Mouse (Mus musculus) forebrain, embryonic 13.5 days (tissue): ENCODE results near the gene Serpini2. TPM values are rescaled to one million over a fixed set of nuclear protein-coding genes. Genes with fewer than 3 reads are reported as not detected.
"Not testable (repeated sequence)": the region's sequence is repeated elsewhere in the genome, so short reads cannot be mapped to it uniquely, and the experiment has no call there.

ENCODE experiments used
- ATAC-seq: fragments of 200-750 bp; cut with Nextera tagmentation; 2 replicates; pipeline ENCODE4 v1.8.0; 2017
- H3K27ac ChIP-seq: fragments of 300-500 bp; sonication (generic); 2 replicates; pipeline ENCODE4 v1.5.1; 2015; ENCODE audit warnings: inconsistent platforms, mild to moderate bottlenecking, moderate library complexity
- H3K27me3 ChIP-seq: fragments of 300-500 bp; sonication (generic); 2 replicates; pipeline ENCODE4 v1.6.1; 2015; ENCODE audit warnings: mild to moderate bottlenecking, inconsistent platforms
- H3K36me3 ChIP-seq: fragments of 300-500 bp; sonication (generic); 2 replicates; pipeline ENCODE4 v1.6.1; 2015; ENCODE audit warnings: mild to moderate bottlenecking, inconsistent platforms; ENCODE audit not compliant: poor library complexity, severe bottlenecking
- H3K4me1 ChIP-seq: fragments of 300-500 bp; sonication (generic); 2 replicates; pipeline ENCODE4 v1.6.1; 2015; ENCODE audit warnings: inconsistent platforms
- H3K4me2 ChIP-seq: fragments of 300-500 bp; sonication (generic); 2 replicates; pipeline ENCODE4 v1.6.1; 2015; ENCODE audit warnings: inconsistent platforms, mild to moderate bottlenecking, moderate library complexity
- H3K4me3 ChIP-seq: fragments of 300-500 bp; sonication (generic); 2 replicates; pipeline ENCODE4 v1.5.1; 2015; ENCODE audit warnings: mild to moderate bottlenecking, inconsistent platforms
- H3K9ac ChIP-seq: fragments of 300-500 bp; sonication (generic); 2 replicates; pipeline ENCODE4 v1.6.1; 2015; ENCODE audit warnings: mild to moderate bottlenecking, inconsistent platforms
- H3K9me3 ChIP-seq: fragments of 300-500 bp; sonication (generic); replicated peaks from 2 replicates; pipeline ENCODE4 v1.6.1; 2016; ENCODE audit warnings: inconsistent platforms
- WGBS: fragments of 180-500 bp; shearing (Covaris S2); methylation state at CpG from one replicate; pipeline ENCODE4 v1.1.7; 2015; 5-methylcytosine and 5-hydroxymethylcytosine counted together
- polyA plus RNA-seq: library from polyadenylated mRNA; unstranded; fragments of >200 nt; fragmentation: Nextera tagmentation; extraction: Ambion mirVana; gene quantifications from 2 replicates; pipeline ENCODE4 v1.2.1, GENCODE M21; 2015

Gene Serpini2
- not detected in 2 replicates for polyA plus RNA-seq

- H3K36me3 ChIP-seq: no peaks in the 10 kb centered on the region
- ATAC-seq: no peak
- H3K9me3 ChIP-seq: no peaks in the 10 kb centered on the region
- H3K27ac ChIP-seq: no peak within 1 kb of the TSS
- 86% methylated on average over 2 of the region's 2 CpGs for WGBS
- H3K4me1 ChIP-seq: no peaks in the 10 kb centered on the region
- no peak within 1 kb of the TSS for H3K9ac ChIP-seq
- H3K4me3 ChIP-seq: no peak within 1 kb of the TSS
- no peaks in the 10 kb centered on the region for H3K27me3 ChIP-seq
- H3K4me2 ChIP-seq: no peak within 1 kb of the TSS
Measured at GRCm38 (mm10) chr3:75269978-75270377, at the start of gene Serpini2. Gene Serpini2 (minus strand): TSS chr3:75270078.

GRCm38 (mm10) chr3:75308861-75309260, 39.0 kb upstream of the Serpini2 start:
- Histone ChIP-seq H3K9ac (no peak overlapping the region), H3K4me1 (no peaks in the 10 kb centered on the region), H3K27ac (no peak overlapping the region), H3K4me2 (no peak overlapping the region), H3K9me3 (no peaks in the 10 kb centered on the region), H3K4me3 (no peak overlapping the region), H3K27me3 (no peaks in the 10 kb centered on the region), H3K36me3 (no peaks in the 10 kb centered on the region)
- no peak for ATAC-seq
- WGBS: 80% methylated on average over 4 of the region's 4 CpGs

GRCm38 (mm10) chr3:75308228-75308627, 38.4 kb upstream of the Serpini2 start:
- no peak overlapping the region for H3K4me2 ChIP-seq
- no peak overlapping the region for H3K9ac ChIP-seq
- no peak overlapping the region for H3K27ac ChIP-seq
- 85% methylated on average over 3 of the region's 3 CpGs for WGBS
- H3K9me3 ChIP-seq: no peaks in the 10 kb centered on the region
- H3K27me3 ChIP-seq: no peaks in the 10 kb centered on the region
- no peaks in the 10 kb centered on the region for H3K36me3 ChIP-seq
- H3K4me3 ChIP-seq: no peak overlapping the region
- H3K4me1 ChIP-seq: no peaks in the 10 kb centered on the region
- no peak for ATAC-seq

- no peaks in the 10 kb centered on the region for H3K4me1 ChIP-seq
- no peak overlapping the region for H3K9ac ChIP-seq
- no peaks in the 10 kb centered on the region for H3K27me3 ChIP-seq
- 89% methylated on average over 3 of the region's 3 CpGs for WGBS
- no peak overlapping the region for H3K4me2 ChIP-seq
- no peaks in the 10 kb centered on the region for H3K36me3 ChIP-seq
- H3K9me3 ChIP-seq: no peaks in the 10 kb centered on the region
- no peak overlapping the region for H3K27ac ChIP-seq
- ATAC-seq: no peak
- H3K4me3 ChIP-seq: no peak overlapping the region
Measured at GRCm38 (mm10) chr3:75305584-75305983, 35.7 kb upstream of the Serpini2 start.

- H3K4me1 ChIP-seq: no peaks in the 10 kb centered on the region
- no peak overlapping the region for H3K9ac ChIP-seq
- ATAC-seq: no peak
- H3K4me3 ChIP-seq: no peak overlapping the region
- H3K27me3 ChIP-seq: no peaks in the 10 kb centered on the region
- no peaks in the 10 kb centered on the region for H3K36me3 ChIP-seq
- no peak overlapping the region for H3K4me2 ChIP-seq
- 91% methylated on average over 5 of the region's 5 CpGs for WGBS
- no peaks in the 10 kb centered on the region for H3K9me3 ChIP-seq
- H3K27ac ChIP-seq: no peak overlapping the region
Measured at GRCm38 (mm10) chr3:75304621-75305020, 34.7 kb upstream of the Serpini2 start.

- no peak overlapping the region for H3K27ac ChIP-seq
- H3K9ac ChIP-seq: no peak overlapping the region
- H3K9me3 ChIP-seq: no peaks in the 10 kb centered on the region
- H3K4me2 ChIP-seq: no peak overlapping the region
- WGBS: 97% methylated on average over 2 of the region's 2 CpGs
- no peaks in the 10 kb centered on the region for H3K27me3 ChIP-seq
- H3K4me1 ChIP-seq: peaks cover 6% of the 10 kb centered on the region; the same call in 1 of the 2 replicates
- no peak overlapping the region for H3K4me3 ChIP-seq
- ATAC-seq: no peak
- H3K36me3 ChIP-seq: no peaks in the 10 kb centered on the region
Measured at GRCm38 (mm10) chr3:75301072-75301471, 31.2 kb upstream of the Serpini2 start.

- H3K4me3 ChIP-seq, H3K9me3 ChIP-seq, ATAC-seq, H3K4me1 ChIP-seq, H3K9ac ChIP-seq, H3K27me3 ChIP-seq, H3K36me3 ChIP-seq, H3K4me2 ChIP-seq, H3K27ac ChIP-seq: not testable (repeated sequence)
- 100% methylated on average over 1 of the region's 1 CpGs for WGBS
Measured at GRCm38 (mm10) chr3:75299464-75299863, 29.6 kb upstream of the Serpini2 start.

- Histone ChIP-seq H3K27ac (no peak overlapping the region), H3K9ac (no peak overlapping the region)
Measured at GRCm38 (mm10) chr3:75297758-75298111, 27.9 kb upstream of the Serpini2 start.

GRCm38 (mm10) chr3:75297026-75297757, 27.3 kb upstream of the Serpini2 start:
- Histone ChIP-seq H3K27ac (no peak overlapping the region), H3K4me1 (peaks cover 6% of the 10 kb centered on the region; the same call in 1 of the 2 replicates), H3K4me2 (no peak overlapping the region), H3K9ac (no peak overlapping the region), H3K9me3 (no peaks in the 10 kb centered on the region), H3K36me3 (no peaks in the 10 kb centered on the region), H3K27me3 (no peaks in the 10 kb centered on the region), H3K4me3 (no peak overlapping the region)
- 45% methylated on average over 2 of the region's 2 CpGs for WGBS
- ATAC-seq: peak; percentile 61; the same call in 1 of the 2 replicates

More at GRCm38 (mm10) chr3:75297758-75298111, 27.9 kb upstream of the Serpini2 start:
- 0 out of 2 replicates have a peak, but pooled peaks have one; percentile 10 for ATAC-seq
- 54% methylated on average over 3 of the region's 3 CpGs for WGBS
- peaks cover 6% of the 10 kb centered on the region; the same call in 1 of the 2 replicates for H3K4me1 ChIP-seq
- no peak overlapping the region for H3K4me2 ChIP-seq
- no peaks in the 10 kb centered on the region for H3K9me3 ChIP-seq
- no peaks in the 10 kb centered on the region for H3K27me3 ChIP-seq
- no peak overlapping the region for H3K4me3 ChIP-seq
- H3K36me3 ChIP-seq: no peaks in the 10 kb centered on the region

GRCm38 (mm10) chr3:75293243-75293642, 23.4 kb upstream of the Serpini2 start:
- WGBS: 87% methylated on average over 2 of the region's 2 CpGs

GRCm38 (mm10) chr3:75277455-75277854, 7.6 kb upstream of the Serpini2 start:
- no peak overlapping the region for H3K27ac ChIP-seq
- no peak for ATAC-seq
- no peaks in the 10 kb centered on the region for H3K36me3 ChIP-seq
- no peaks in the 10 kb centered on the region for H3K27me3 ChIP-seq
- H3K4me2 ChIP-seq: no peak overlapping the region
- H3K9me3 ChIP-seq: no peaks in the 10 kb centered on the region
- WGBS: 86% methylated on average over 4 of the region's 4 CpGs
- no peak overlapping the region for H3K4me3 ChIP-seq
- H3K4me1 ChIP-seq: no peaks in the 10 kb centered on the region
- H3K9ac ChIP-seq: no peak overlapping the region

More at GRCm38 (mm10) chr3:75293243-75293642, 23.4 kb upstream of the Serpini2 start:
- H3K27ac ChIP-seq: no peak overlapping the region
- peaks cover 6% of the 10 kb centered on the region; the same call in 1 of the 2 replicates for H3K4me1 ChIP-seq
- H3K4me2 ChIP-seq: no peak overlapping the region
- no peaks in the 10 kb centered on the region for H3K36me3 ChIP-seq
- no peak overlapping the region for H3K9ac ChIP-seq
- no peaks in the 10 kb centered on the region for H3K27me3 ChIP-seq
- H3K9me3 ChIP-seq: no peaks in the 10 kb centered on the region
- no peak overlapping the region for H3K4me3 ChIP-seq
- no peak for ATAC-seq

- no peaks in the 10 kb centered on the region for H3K27me3 ChIP-seq
- 93% methylated on average over 3 of the region's 3 CpGs for WGBS
- H3K4me1 ChIP-seq: no peaks in the 10 kb centered on the region
- no peak for ATAC-seq
- no peak overlapping the region for H3K27ac ChIP-seq
- H3K4me2 ChIP-seq: no peak overlapping the region
- no peak overlapping the region for H3K9ac ChIP-seq
- H3K36me3 ChIP-seq: no peaks in the 10 kb centered on the region
- no peaks in the 10 kb centered on the region for H3K9me3 ChIP-seq
- no peak overlapping the region for H3K4me3 ChIP-seq
Measured at GRCm38 (mm10) chr3:75276522-75276921, 6.6 kb upstream of the Serpini2 start.

GRCm38 (mm10) chr3:75275127-75275526, 5.2 kb upstream of the Serpini2 start:
- Histone ChIP-seq H3K9me3 (no peaks in the 10 kb centered on the region), H3K4me3 (no peak overlapping the region), H3K4me2 (no peak overlapping the region), H3K4me1 (no peaks in the 10 kb centered on the region), H3K27ac (no peak overlapping the region), H3K36me3 (no peaks in the 10 kb centered on the region), H3K9ac (no peak overlapping the region), H3K27me3 (no peaks in the 10 kb centered on the region)
- ATAC-seq: no peak
